12 mouse cellular contexts compared by ENCODE assay signal in the genomic region with DNA sequence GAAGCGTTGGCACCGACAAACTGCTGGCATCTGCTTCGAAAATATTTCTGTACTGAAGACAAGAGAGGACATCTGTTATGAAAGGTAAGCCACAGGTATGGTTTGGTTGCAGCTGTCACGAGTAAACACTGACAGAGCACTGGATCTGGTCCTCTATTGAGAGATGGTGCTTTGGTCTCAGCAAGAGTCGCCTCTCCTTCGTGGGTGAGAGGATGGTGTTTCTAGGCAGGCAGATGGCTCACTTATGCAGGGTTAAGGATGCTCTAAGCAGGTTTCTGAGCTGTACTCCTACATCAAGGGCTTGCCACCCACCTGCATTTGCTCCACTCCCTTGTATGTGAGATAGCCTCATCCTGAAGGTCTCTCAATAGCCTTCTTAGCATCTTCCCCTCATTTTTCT.
"Had no signal": no experiment of that assay in that cellular context is flagged by ENCODE, and none has a peak within 500 bp of the region (broad histone marks: within the 10 kb centered on the region; RNA-seq: fewer than 3 reads in every experiment).

No protein-coding gene starts in this region.

- DNase-seq: gastrocnemius, adult 2 months; gastrocnemius, postnatal 10 days; gastrocnemius, postnatal 25 days; heart, adult 2 months; heart, postnatal 4 days; kidney, adult 18-20 months; kidney, adult 8-10 months; kidney, postnatal 10 days; kidney, postnatal 25 days; kidney, postnatal 4 days; liver; liver, embryonic 13.5 days had no signal
